Mouse (Mus musculus) adrenal gland, postnatal 14 days (tissue): ENCODE data around the gene Ctcf. TPM values are rescaled to one million over a fixed set of nuclear protein-coding genes. Genes with fewer than 3 reads are reported as not detected.

Experiments used
- microRNA-seq, 2 experiments: library from miRNA; unstranded; fragments of <30 nt; microRNA quantifications; one replicate each; pipeline ENCODE4 v1.2.0; 2021
- total RNA-seq: library from RNA; stranded (reverse); gene quantifications from 2 replicates; pipeline ENCODE4 v1.2.3, GENCODE M21; 2021

Ctcf gene
- total RNA-seq, 1 experiment from 2014 or later = 58.4 TPM

Small RNAs within 50 kb of the gene (microRNA-seq; reads per million reads assigned to microRNA genes)
- 0 reads per million in 2 experiments for gene Mir1966

Other genes with a start within 250 kb of the Ctcf start
- gene Kctd19, start 223.1 kb upstream of the Ctcf start, total RNA-seq = 0.26 TPM in 2 replicates
- gene Lrrc36, start 223.0 kb upstream of the Ctcf start, total RNA-seq = 4.0 and 6.0 TPM in 2 replicates
- 42.6 and 57.0 TPM in 2 replicates for gene Tppp3, start 165.0 kb upstream of the Ctcf start, total RNA-seq
- gene Zdhhc1, start 139.7 kb upstream of the Ctcf start, total RNA-seq = 16.0 and 18.1 TPM in 2 replicates
- gene Hsd11b2, start 117.8 kb upstream of the Ctcf start, total RNA-seq = 1.1 and 1.2 TPM in 2 replicates
- 90.6 and 97.4 TPM in 2 replicates for gene Atp6v0d1, start 70.5 kb upstream of the Ctcf start, total RNA-seq
- 33.9 and 39.8 TPM in 2 replicates for gene Ripor1, start 31.3 kb upstream of the Ctcf start, total RNA-seq
- 0.93 and 1.0 TPM in 2 replicates for gene Agrp, start 825 bp downstream of the Ctcf start, total RNA-seq
- 3.1 and 8.1 TPM in 2 replicates for gene Carmil2, start 49.7 kb downstream of the Ctcf start, total RNA-seq
- gene Acd, start 64.5 kb downstream of the Ctcf start, total RNA-seq = 23.3 and 23.8 TPM in 2 replicates
- gene Pard6a, start 64.6 kb downstream of the Ctcf start, total RNA-seq = 10.6 and 11.0 TPM in 2 replicates
- not detected in 2 replicates for gene 4933405L10Rik, start 71.1 kb downstream of the Ctcf start, total RNA-seq
- gene Enkd1, start 71.6 kb downstream of the Ctcf start, total RNA-seq = 5.4 and 6.0 TPM in 2 replicates
- 7.8 and 11.3 TPM in 2 replicates for gene Gfod2, start 122.1 kb downstream of the Ctcf start, total RNA-seq
- 27.3 and 29.8 TPM in 2 replicates for gene Ranbp10, start 190.8 kb downstream of the Ctcf start, total RNA-seq
- not detected in 2 replicates for gene Tsnaxip1, start 191.2 kb downstream of the Ctcf start, total RNA-seq
- 8.5 and 11.2 TPM in 2 replicates for gene Cenpt, start 216.7 kb downstream of the Ctcf start, total RNA-seq
- 30.9 and 31.0 TPM in 2 replicates for gene Thap11, start 218.6 kb downstream of the Ctcf start, total RNA-seq
- gene Nutf2, start 224.0 kb downstream of the Ctcf start, total RNA-seq = 22.3 and 41.4 TPM in 2 replicates
- 30.1 and 33.5 TPM in 2 replicates for gene Edc4, start 244.3 kb downstream of the Ctcf start, total RNA-seq